In genomic region chr7:72215563-72216215, GRCm38 (mm10) we compare ENCODE assay signal across 18 mouse cellular contexts.
A peak's percentile ranks its signal among the peaks of the same experiment; 100 is the strongest.
DNase-seq lines count a peak whose midpoint lies in the region; ATAC-seq and TF ChIP-seq lines count a peak whose summit lies in the region.
"Had no signal": no experiment of that assay in that cellular context is flagged by ENCODE, and none has a peak within 500 bp of the region (broad histone marks: within the 10 kb centered on the region; RNA-seq: fewer than 3 reads in every experiment).

No protein-coding gene starts in this region.

- no peaks in the 10 kb centered on the region for H3K4me1 ChIP-seq in kidney, adult 2 months (ENCODE audit: control insufficient read depth, insufficient read depth, low read length)
- H3K4me1 ChIP-seq in lung, adult 2 months (ENCODE audit: control insufficient read depth, insufficient read depth, low read length): no peaks in the 10 kb centered on the region
- H3K4me1 ChIP-seq in limb, embryonic 10.5 days: peaks cover 46% of the 10 kb centered on the region
- no peaks in the 10 kb centered on the region for H3K4me1 ChIP-seq in stomach, embryonic 15.5 days
- H3K4me1 ChIP-seq: midbrain, embryonic 15.5 days had no signal

- no peak overlapping the region for H3K4me3 ChIP-seq in kidney, adult 2 months (ENCODE audit: insufficient read depth, low read depth, low read length)
- H3K4me3 ChIP-seq in lung, adult 2 months (replicated peaks; ENCODE audit: extremely low read depth, low read depth, low read length): no peak overlapping the region
- no peak overlapping the region for H3K4me3 ChIP-seq in limb, embryonic 10.5 days
- no peak overlapping the region for H3K4me3 ChIP-seq in stomach, embryonic 15.5 days (replicated peaks)
- H3K4me3 ChIP-seq: midbrain, embryonic 15.5 days had no signal

- H3K27me3 ChIP-seq in kidney, adult 2 months (replicated peaks; ENCODE audit: control insufficient read depth, insufficient read depth, low read length): no peaks in the 10 kb centered on the region
- H3K27me3 ChIP-seq in limb, embryonic 10.5 days (ENCODE audit: low read depth, poor library complexity, severe bottlenecking): peaks cover 8% of the 10 kb centered on the region; the same call in 1 of the 2 replicates
- H3K27me3 ChIP-seq in stomach, embryonic 15.5 days (replicated peaks): no peaks in the 10 kb centered on the region
- H3K27me3 ChIP-seq: midbrain, embryonic 15.5 days had no signal

- no peaks in the 10 kb centered on the region for H3K36me3 ChIP-seq in kidney, adult 2 months (ENCODE audit: control insufficient read depth, insufficient read depth, low read length)
- H3K36me3 ChIP-seq in limb, embryonic 10.5 days: no peaks in the 10 kb centered on the region
- H3K36me3 ChIP-seq in stomach, embryonic 15.5 days: no peaks in the 10 kb centered on the region
- H3K36me3 ChIP-seq: G1E; midbrain, embryonic 15.5 days had no signal

- H3K9ac ChIP-seq in stomach, embryonic 15.5 days: no peak overlapping the region
- H3K9ac ChIP-seq: midbrain, embryonic 15.5 days had no signal

- no peaks in the 10 kb centered on the region for H3K9me3 ChIP-seq in limb, embryonic 10.5 days (replicated peaks)
- H3K9me3 ChIP-seq in stomach, embryonic 15.5 days: no peaks in the 10 kb centered on the region
- H3K9me3 ChIP-seq: midbrain, embryonic 15.5 days had no signal

- intact Hi-C loops in heart, postnatal 25 days (cut with DNase I): no loop called here

- ATAC-seq in stomach, embryonic 15.5 days (ENCODE audit: insufficient read depth, low FRiP score, low read depth): peak; percentile 77
- ATAC-seq: forebrain, embryonic 14.5 days; inflammation-experienced regulatory T-cells, adult 6 months; midbrain, embryonic 15.5 days had no signal

- 51% methylated on average over 5 of the region's 5 CpGs for WGBS in kidney, adult 2 months
- WGBS in lung, adult 2 months: 72% methylated on average over 5 of the region's 5 CpGs
- 56% methylated on average over 5 of the region's 5 CpGs for WGBS in limb, embryonic 10.5 days
- whole genome bisulfite sequencing in stomach, embryonic 15.5 days: 36% methylated on average over 5 of the region's 5 CpGs

- no peak for TF ChIP-seq POLR2A in kidney, adult 2 months (IDR thresholded peaks at IDR 0.05; ENCODE audit: low read depth, low read length)
- TF ChIP-seq POLR2A in lung, adult 2 months (IDR thresholded peaks at IDR 0.05; ENCODE audit: borderline replicate concordance, extremely low read depth, low read depth, low read length): no peak

- DNase-seq in kidney, postnatal 10 days: peak; percentile 52
- no peak for DNase-seq in kidney, adult 2 months
- DNase-seq in lung, postnatal 10 days: peak; percentile 21
- no peak for DNase-seq in lung, adult 2 months
- peak; percentile 33 for DNase-seq in limb, embryonic 10.5 days (ENCODE audit: low spot score)
- no peak for DNase-seq in heart, postnatal 25 days (ENCODE audit: low spot score)
- DNase-seq: adrenal gland, adult 2 months; cerebellum, adult 11-12 months; cerebellum, postnatal 36 days; layer of hippocampus, postnatal 36 days; left cerebral cortex, postnatal 4 days; right cerebral cortex, postnatal 4 days had no signal

- no peak overlapping the region for H3K27ac ChIP-seq in kidney, adult 2 months (ENCODE audit: insufficient read depth, low read depth, low read length)
- no peak overlapping the region for H3K27ac ChIP-seq in limb, embryonic 10.5 days
- peak overlapping the region; percentile 16; the same call in 1 of the 2 replicates for H3K27ac ChIP-seq in stomach, embryonic 15.5 days
- H3K27ac ChIP-seq: macrophage; midbrain, embryonic 15.5 days had no signal

- H3K4me2 ChIP-seq in stomach, embryonic 15.5 days: no peak overlapping the region
- H3K4me2 ChIP-seq: midbrain, embryonic 15.5 days had no signal

- no peak for TF ChIP-seq CTCF in kidney, adult 2 months (conservative IDR thresholded peaks at IDR 0.05; ENCODE audit: insufficient read depth, insufficient read length, low read depth, low read length)
- no peak for TF ChIP-seq CTCF in lung, adult 2 months (IDR thresholded peaks at IDR 0.05; ENCODE audit: insufficient read depth, low read length)

Comparison
In these comparisons a context has a peak if more than half of its experiments do, and no peak if none do; other contexts are left out.
1. DNase-seq: peak in kidney, postnatal 10 days (single experiment), lung, postnatal 10 days (single experiment) and limb, embryonic 10.5 days (single experiment); none in kidney, adult 2 months (single experiment), lung, adult 2 months (single experiment) and heart, postnatal 25 days (single experiment).